Mouse (Mus musculus): Measurements from ENCODE around the gene Smarcd3. TPM values are rescaled to one million over a fixed set of nuclear protein-coding genes. Genes with fewer than 3 reads are reported as not detected.

Gene Smarcd3
- polyA plus RNA-seq, 1 experiment from 2014 or later, result 24.8 TPM

- H3K9me3 ChIP-seq, result no peaks in the 10 kb centered on the region
- peaks cover 55% of the 10 kb centered on the region for H3K4me1 ChIP-seq
- 56% methylated on average over 21 of the region's 21 CpGs for WGBS
- no peak for DNase-seq (ENCODE audit: low spot score)
- H3K36me3 ChIP-seq (replicated peaks), result peaks cover 79% of the 10 kb centered on the region
- peaks cover 57% of the 10 kb centered on the region for H3K27me3 ChIP-seq (replicated peaks; ENCODE audit: low read depth, poor library complexity, severe bottlenecking)
- H3K4me3 ChIP-seq, result no peak overlapping the region
- no peak overlapping the region for H3K27ac ChIP-seq (replicated peaks)
These were observed 31.6 kb downstream of the Smarcd3 start for GRCm38 (mm10) chr5:24592471-24593160.

- 0 out of 2 replicates have a peak overlapping the region, but pooled peaks have one; percentile 16 for H3K27ac ChIP-seq (replicated peaks)
- no peak for DNase-seq (ENCODE audit: low spot score)
- H3K9me3 ChIP-seq, result no peaks in the 10 kb centered on the region
- H3K27me3 ChIP-seq (replicated peaks; ENCODE audit: low read depth, poor library complexity, severe bottlenecking), result peaks cover 54% of the 10 kb centered on the region
- WGBS, result 59% methylated on average over 24 of the region's 24 CpGs
- peaks cover 79% of the 10 kb centered on the region for H3K36me3 ChIP-seq (replicated peaks)
- peak overlapping the region; percentile 37 for H3K4me3 ChIP-seq
- H3K4me1 ChIP-seq, result peaks cover 58% of the 10 kb centered on the region
These were observed 32.3 kb downstream of the Smarcd3 start for GRCm38 (mm10) chr5:24591796-24592470.

- Histone ChIP-seq H3K9me3 (no peaks in the 10 kb centered on the region), H3K4me1 (peaks cover 57% of the 10 kb centered on the region), H3K36me3 (replicated peaks) (peaks cover 79% of the 10 kb centered on the region), H3K27me3 (replicated peaks; ENCODE audit: low read depth, poor library complexity, severe bottlenecking) (peaks cover 48% of the 10 kb centered on the region), H3K4me3 (peak overlapping the region; percentile 37), H3K27ac (replicated peaks) (peak overlapping the region; percentile 16; the same call in 1 of the 2 replicates)
- 19% methylated on average over 23 of the region's 23 CpGs for WGBS
- peak; percentile 56 for DNase-seq (ENCODE audit: low spot score)
These were observed 32.9 kb downstream of the Smarcd3 start for GRCm38 (mm10) chr5:24591268-24591721.

GRCm38 (mm10) chr5:24589511-24590500 lies 34.4 kb downstream of the Smarcd3 start:
- Histone ChIP-seq H3K36me3 (replicated peaks) (peaks cover 68% of the 10 kb centered on the region), H3K4me1 (peaks cover 51% of the 10 kb centered on the region), H3K27me3 (replicated peaks; ENCODE audit: low read depth, poor library complexity, severe bottlenecking) (peaks cover 33% of the 10 kb centered on the region), H3K27ac (replicated peaks) (no peak overlapping the region), H3K4me3 (no peak overlapping the region), H3K9me3 (no peaks in the 10 kb centered on the region)
- WGBS, result 91% methylated on average over 20 of the region's 20 CpGs
- DNase-seq (ENCODE audit: low spot score), result no peak

- peaks cover 41% of the 10 kb centered on the region for H3K4me1 ChIP-seq
- H3K27ac ChIP-seq (replicated peaks), result peak overlapping the region; percentile 86
- H3K27me3 ChIP-seq (replicated peaks; ENCODE audit: low read depth, poor library complexity, severe bottlenecking), result peaks cover 14% of the 10 kb centered on the region
- H3K4me3 ChIP-seq, result peak overlapping the region; percentile 95
- H3K9me3 ChIP-seq, result no peaks in the 10 kb centered on the region
- peaks cover 42% of the 10 kb centered on the region for H3K36me3 ChIP-seq (replicated peaks)
- DNase-seq (ENCODE audit: low spot score), result no peak
- WGBS, result 32% methylated on average over 4 of the region's 4 CpGs
These were observed 37.0 kb downstream of the Smarcd3 start for GRCm38 (mm10) chr5:24587200-24587577.

- Histone ChIP-seq H3K27me3 (replicated peaks; ENCODE audit: low read depth, poor library complexity, severe bottlenecking) (peaks cover 9% of the 10 kb centered on the region), H3K27ac (replicated peaks) (peak within 1 kb of the TSS; percentile 86), H3K4me3 (peak within 1 kb of the TSS; percentile 95), H3K4me1 (peaks cover 36% of the 10 kb centered on the region), H3K36me3 (replicated peaks) (peaks cover 37% of the 10 kb centered on the region), H3K9me3 (no peaks in the 10 kb centered on the region)
- peak; percentile 91 for DNase-seq (ENCODE audit: low spot score)
- WGBS, result under 1% methylated on average over 43 of the region's 43 CpGs
These were observed 37.5 kb downstream of the Smarcd3 start, which contains the start of gene Chpf2 for GRCm38 (mm10) chr5:24586547-24587199. Gene Chpf2 (plus strand): TSS chr5:24586741.

GRCm38 (mm10) chr5:24586106-24586505 lies 38.1 kb downstream of the Smarcd3 start:
- peaks cover 4% of the 10 kb centered on the region; the same call in 1 of the 2 replicates for H3K27me3 ChIP-seq (replicated peaks; ENCODE audit: low read depth, poor library complexity, severe bottlenecking)
- WGBS, result 10% methylated on average over 8 of the region's 8 CpGs
- H3K27ac ChIP-seq (replicated peaks), result peak overlapping the region; percentile 86
- no peaks in the 10 kb centered on the region for H3K9me3 ChIP-seq
- peaks cover 31% of the 10 kb centered on the region for H3K36me3 ChIP-seq (replicated peaks)
- peak overlapping the region; percentile 95 for H3K4me3 ChIP-seq
- peak; percentile 25 for DNase-seq (ENCODE audit: low spot score)
- H3K4me1 ChIP-seq, result peaks cover 31% of the 10 kb centered on the region

GRCm38 (mm10) chr5:24578109-24578963 lies 45.9 kb downstream of the Smarcd3 start:
- no peak for DNase-seq (ENCODE audit: low spot score)
- Histone ChIP-seq H3K4me3 (peak overlapping the region; percentile 93), H3K27me3 (replicated peaks; ENCODE audit: low read depth, poor library complexity, severe bottlenecking) (no peaks in the 10 kb centered on the region), H3K36me3 (replicated peaks) (peaks cover 27% of the 10 kb centered on the region), H3K27ac (replicated peaks) (peak overlapping the region; percentile 91), H3K4me1 (peaks cover 15% of the 10 kb centered on the region), H3K9me3 (no peaks in the 10 kb centered on the region)
- 72% methylated on average over 6 of the region's 6 CpGs for WGBS

- peak within 1 kb of the TSS; percentile 91 for H3K27ac ChIP-seq (replicated peaks)
- no peaks in the 10 kb centered on the region for H3K9me3 ChIP-seq
- H3K4me3 ChIP-seq, result peak within 1 kb of the TSS; percentile 93
- H3K36me3 ChIP-seq (replicated peaks), result peaks cover 37% of the 10 kb centered on the region
- peak; percentile 100 for DNase-seq (ENCODE audit: low spot score)
- peaks cover 15% of the 10 kb centered on the region for H3K4me1 ChIP-seq
- no peaks in the 10 kb centered on the region for H3K27me3 ChIP-seq (replicated peaks; ENCODE audit: low read depth, poor library complexity, severe bottlenecking)
- under 1% methylated on average over 48 of the region's 48 CpGs for WGBS
These were observed 46.9 kb downstream of the Smarcd3 start, which contains the start of gene Abcf2 for GRCm38 (mm10) chr5:24577183-24577929. Gene Abcf2 (minus strand): TSS chr5:24577467.

- under 1% methylated on average over 32 of the region's 32 CpGs for WGBS
- H3K27me3 ChIP-seq (replicated peaks; ENCODE audit: low read depth, poor library complexity, severe bottlenecking), result no peaks in the 10 kb centered on the region
These were observed 47.4 kb downstream of the Smarcd3 start for GRCm38 (mm10) chr5:24576801-24577182.

More at GRCm38 (mm10) chr5:24576801-24577182, 47.4 kb downstream of the Smarcd3 start:
- Histone ChIP-seq H3K4me3 (peak overlapping the region; percentile 93), H3K36me3 (replicated peaks) (peaks cover 43% of the 10 kb centered on the region), H3K4me1 (peaks cover 15% of the 10 kb centered on the region), H3K27ac (replicated peaks) (peak overlapping the region; percentile 91), H3K9me3 (no peaks in the 10 kb centered on the region)
- DNase-seq (ENCODE audit: low spot score), result no peak

Measured in embryonic facial prominence, embryonic 10.5 days (tissue).